Mouse (Mus musculus): ENCODE results near the gene Atp1b3.

GRCm38 (mm10) chr9:96398165-96398564 lies 33.9 kb upstream of the Atp1b3 start:
- TF ChIP-seq POLR2A (IDR thresholded peaks at IDR 0.05; ENCODE audit: borderline replicate concordance, control insufficient read depth, low read depth, low read length) (no peak), CTCF (IDR thresholded peaks at IDR 0.05; ENCODE audit: control insufficient read depth, insufficient read depth, low read length) (no peak)
